Mouse (Mus musculus): Measurements from ENCODE around the gene Pecam1.

The Pecam1 gene

DNA sequence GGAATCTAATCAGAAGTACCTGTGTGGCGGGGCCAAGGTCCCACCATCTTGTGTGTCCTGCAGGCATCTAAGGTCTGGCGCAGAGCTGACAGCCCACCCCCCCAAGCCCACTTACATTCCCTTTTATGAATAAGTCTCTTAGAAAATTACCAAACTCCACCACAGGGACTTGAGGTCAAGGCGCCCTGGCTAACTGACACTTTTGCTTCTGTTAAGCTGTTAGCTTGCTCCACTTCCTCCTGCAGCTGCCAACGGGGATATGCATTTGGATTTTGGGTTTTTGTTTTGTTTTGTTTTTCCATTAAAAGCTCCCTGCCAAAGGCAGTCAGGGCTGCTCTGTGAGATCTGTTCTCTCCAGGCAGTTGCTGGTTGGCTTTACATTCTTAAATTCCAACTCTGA lies 134.9 kb downstream of the Pecam1 start:
- TF ChIP-seq GATA4 (IDR thresholded peaks at IDR 0.05; ENCODE audit: insufficient replicate concordance, low read length): no peak

DNA sequence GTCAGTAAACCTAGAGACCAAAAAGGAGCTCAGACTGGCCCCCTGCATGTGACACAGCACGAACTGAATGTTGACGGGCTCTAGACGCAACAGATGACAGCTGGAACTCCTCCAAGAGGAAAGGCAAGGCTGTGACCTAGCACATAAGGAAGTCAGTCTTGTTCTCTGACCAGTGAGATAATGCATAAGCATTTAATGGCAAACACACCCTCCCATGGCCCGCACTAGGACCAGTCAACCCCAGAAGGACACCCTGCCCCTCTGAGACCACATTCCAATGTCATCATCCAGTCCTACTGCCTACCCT lies 136.1 kb downstream of the Pecam1 start:
- TF ChIP-seq GATA4 (IDR thresholded peaks at IDR 0.05; ENCODE audit: insufficient replicate concordance, low read length): no peak

DNA sequence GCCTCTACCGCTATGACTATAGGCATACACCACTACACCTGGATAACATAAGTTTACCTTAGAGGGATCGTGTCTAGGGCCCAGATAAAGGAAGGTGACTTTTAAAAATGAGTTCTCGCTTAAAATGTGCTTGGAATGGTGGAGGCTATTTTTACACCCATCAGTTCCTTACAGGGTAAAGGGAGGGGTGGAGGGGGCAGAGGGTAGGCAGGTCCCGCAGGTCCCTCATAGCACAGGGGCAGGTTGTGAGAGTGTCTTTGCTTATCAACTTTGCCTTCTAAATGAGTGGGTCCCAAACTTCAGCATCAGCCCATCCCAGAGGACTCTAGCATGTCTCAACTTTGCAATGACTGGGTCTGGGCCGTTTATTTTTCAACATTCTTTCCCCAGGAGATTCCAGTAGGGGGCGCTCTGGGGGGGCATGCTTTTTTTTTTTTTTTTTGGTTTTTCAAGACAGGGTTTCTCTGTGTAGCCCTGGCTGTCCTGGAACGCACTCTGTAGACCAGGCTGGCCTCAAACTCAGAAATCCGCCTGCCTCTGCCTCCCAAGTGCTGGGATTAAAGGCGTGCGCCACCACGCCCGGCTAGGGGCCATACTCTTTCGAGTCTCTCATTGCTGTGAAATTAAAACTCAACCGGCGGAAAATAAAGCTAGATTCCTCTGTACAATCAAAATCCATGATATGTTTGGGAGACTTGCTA lies 136.6 kb downstream of the Pecam1 start:
- TF ChIP-seq GATA4 (IDR thresholded peaks at IDR 0.05; ENCODE audit: insufficient replicate concordance, low read length): no peak

DNA sequence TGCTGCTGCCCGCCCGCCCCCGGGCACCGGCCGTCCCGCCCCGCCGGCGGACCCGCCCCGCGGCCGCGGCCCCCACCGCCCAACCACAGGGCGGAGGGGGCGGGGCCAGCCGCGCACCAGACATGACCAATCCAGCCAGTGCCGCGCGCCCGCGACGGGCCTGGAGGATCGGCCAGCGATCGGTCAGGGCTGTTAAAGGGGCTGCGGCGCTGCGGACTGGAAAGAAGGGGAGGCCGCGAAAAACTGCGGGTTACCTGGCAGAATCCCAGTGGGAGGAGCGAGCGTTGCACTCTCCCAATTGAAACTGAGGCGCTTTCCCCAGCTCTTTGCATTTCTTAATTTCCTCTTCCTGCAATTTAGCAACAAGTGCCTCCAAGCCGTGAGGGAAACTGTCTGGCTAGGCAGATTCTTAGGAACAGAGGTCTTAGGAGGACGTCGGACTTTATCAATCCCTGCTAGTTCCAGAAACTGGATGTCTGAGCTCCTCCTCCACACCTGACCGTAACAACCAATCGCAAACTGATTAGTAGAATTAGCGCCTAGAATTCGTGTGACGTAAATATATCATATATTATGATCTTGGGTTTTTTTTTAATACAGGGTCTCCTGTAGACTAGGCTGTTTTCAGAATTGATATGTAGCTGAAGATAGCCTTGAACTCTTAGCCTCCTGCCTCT lies 137.3 kb downstream of the Pecam1 start, which contains the start of gene Tex2:
Gene Tex2, minus strand, starts transcription at position 463 of the 677 bp plus-strand sequence.
- TF ChIP-seq GATA4 (IDR thresholded peaks at IDR 0.05; ENCODE audit: insufficient replicate concordance, low read length): peak; percentile 14; the same call in 1 of the 2 replicates

DNA sequence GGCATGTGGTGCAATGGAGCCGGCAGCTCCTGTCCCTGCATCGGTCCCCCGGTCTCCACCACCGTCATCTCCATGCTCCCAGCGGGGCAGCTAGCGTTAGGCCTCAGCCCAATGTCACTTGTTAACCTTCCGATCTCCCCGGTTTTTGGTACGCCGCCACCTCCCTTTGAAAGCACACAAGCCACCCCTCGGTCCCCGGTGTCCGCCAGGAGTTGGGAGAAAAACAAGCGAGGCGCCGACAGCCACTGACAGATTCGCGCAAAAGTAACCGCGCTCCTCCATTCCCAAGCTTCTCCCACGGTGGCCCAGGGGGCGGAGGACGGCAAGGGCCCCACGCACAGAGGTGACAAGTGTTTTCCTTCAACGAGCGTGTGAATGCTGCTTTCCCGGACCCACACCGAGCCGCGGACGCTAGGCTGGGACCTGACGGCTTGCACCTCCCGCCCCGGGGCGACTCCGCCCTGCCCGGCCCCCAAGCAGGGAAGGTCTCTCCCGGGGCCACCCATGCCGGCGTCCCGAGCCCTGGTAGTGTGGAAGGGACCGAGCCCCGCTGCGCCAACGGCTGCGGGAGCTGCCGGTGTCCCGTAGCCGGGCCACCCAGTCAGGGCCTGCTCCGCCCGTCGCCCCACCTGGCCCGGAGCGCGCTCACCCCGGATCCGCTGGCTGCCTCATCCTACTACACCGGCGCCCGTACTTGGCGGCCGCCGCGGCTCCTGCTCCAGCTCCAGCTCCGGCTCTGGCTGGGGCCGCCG lies 138.0 kb downstream of the Pecam1 start:
- TF ChIP-seq GATA4 (IDR thresholded peaks at IDR 0.05; ENCODE audit: insufficient replicate concordance, low read length): no peak

DNA sequence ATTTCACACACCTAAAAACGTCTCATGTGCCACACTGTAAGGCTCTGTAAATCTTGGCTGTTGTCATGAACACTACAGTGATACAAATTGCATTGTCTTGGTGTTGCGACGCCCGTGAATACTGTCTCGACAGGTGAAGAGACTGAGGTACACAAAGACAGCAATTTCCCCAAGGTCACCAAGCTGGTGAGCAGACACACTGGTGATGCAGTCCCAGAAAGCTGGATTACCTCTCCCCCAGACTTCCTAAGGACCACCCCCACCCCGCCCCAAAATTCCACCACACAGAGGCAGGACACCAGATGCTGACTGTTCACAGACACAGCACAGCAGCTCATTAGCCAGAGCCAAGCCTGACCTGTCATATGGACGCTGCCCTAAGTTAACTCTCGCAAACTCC lies 140.7 kb downstream of the Pecam1 start:
- no peak for TF ChIP-seq GATA4 (IDR thresholded peaks at IDR 0.05; ENCODE audit: insufficient replicate concordance, low read length)

DNA sequence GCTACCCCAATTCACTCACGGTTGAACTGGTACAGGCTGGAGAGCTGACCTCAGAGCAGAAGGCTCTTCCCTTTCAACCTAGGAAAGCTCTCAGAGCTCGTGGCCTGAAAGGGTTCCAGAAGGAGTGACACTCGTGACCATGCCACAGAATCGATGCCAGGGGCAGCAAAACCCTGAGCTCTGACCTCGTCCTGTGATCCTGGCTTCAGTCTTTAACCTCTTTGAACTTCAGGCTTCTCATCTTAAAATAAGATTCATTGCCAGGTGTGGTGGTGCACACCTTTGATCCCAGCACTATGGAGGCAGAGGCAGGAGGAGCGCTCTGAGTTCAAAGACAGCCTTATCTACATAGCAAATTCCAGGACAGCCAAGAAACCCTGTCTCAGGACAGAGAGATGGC lies 143.1 kb downstream of the Pecam1 start:
- TF ChIP-seq GATA4 (IDR thresholded peaks at IDR 0.05; ENCODE audit: insufficient replicate concordance, low read length): no peak

DNA sequence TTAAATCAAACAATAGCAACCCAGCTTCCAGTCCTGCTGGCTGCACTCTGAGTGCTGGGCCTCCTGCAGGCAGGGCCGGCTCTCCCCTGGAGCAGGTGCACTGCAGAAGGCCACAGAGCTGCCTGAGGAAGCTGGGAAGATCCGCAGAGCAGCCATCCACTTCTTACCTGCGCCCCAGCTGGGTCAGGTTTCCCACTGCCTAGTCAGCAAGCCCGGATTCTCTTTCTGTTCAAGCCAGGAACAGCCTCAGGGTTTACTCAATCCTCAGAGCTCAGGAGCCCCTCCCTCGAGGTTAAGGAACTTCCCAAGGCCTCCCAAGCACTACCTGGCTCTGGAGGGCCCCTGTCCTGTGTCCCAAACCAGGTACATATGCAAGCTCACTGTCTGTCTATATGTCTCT lies 144.4 kb downstream of the Pecam1 start:
- no peak for TF ChIP-seq GATA4 (IDR thresholded peaks at IDR 0.05; ENCODE audit: insufficient replicate concordance, low read length)

Data from liver, adult (tissue).